Mouse (Mus musculus): ENCODE measurements around the gene Lclat1.

GRCm38 (mm10) chr17:73162445-73163208, 54.8 kb downstream of the Lclat1 start:
- TF ChIP-seq POLR2A (IDR thresholded peaks at IDR 0.05; ENCODE audit: borderline replicate concordance, low read depth, low read length), result no peak
- no peak for TF ChIP-seq CTCF (IDR thresholded peaks at IDR 0.05; ENCODE audit: low read depth, low read length)

Measured in bone marrow macrophage, adult 2 months (primary cell).